Mouse (Mus musculus): Measurements from ENCODE around the gene Ppp4r2.

DNA sequence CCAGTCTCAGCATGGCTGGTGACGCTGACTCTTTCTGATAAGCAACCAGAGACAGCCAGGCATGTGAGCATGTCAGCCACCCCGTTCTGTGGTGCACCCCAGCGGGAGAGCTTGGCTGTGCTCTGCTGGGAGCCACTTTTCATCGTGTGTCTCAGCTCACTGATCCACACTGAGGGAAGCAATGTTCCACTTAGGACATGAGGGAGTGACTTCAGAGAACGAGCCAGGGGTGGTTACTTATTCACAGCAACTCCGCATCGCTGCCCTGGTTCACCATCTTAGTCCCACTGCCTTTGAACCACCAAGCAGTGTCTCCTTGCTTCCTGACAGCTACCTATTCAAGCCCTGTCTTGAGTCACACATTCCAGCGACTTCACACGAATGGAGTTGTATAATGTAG lies 53.6 kb downstream of the Ppp4r2 start:
- TF ChIP-seq CTCF (IDR thresholded peaks at IDR 0.05; ENCODE audit: low read depth) (no peak), EP300 (IDR thresholded peaks at IDR 0.05; ENCODE audit: low read depth) (no peak)

Data from liver, embryonic 14.5 days (tissue).